Mouse (Mus musculus) heart, adult 2 months (tissue): Measurements from ENCODE around the gene Igf1.

Experiments used
- CTCF ChIP-seq: fragments of 200-600 bp; IDR thresholded peaks from 2 replicates; pipeline ENCODE4 v1.8.1; 2022; ENCODE audit warnings: antibody characterized with exemption, mild to moderate bottlenecking, moderate library complexity
- EP300 ChIP-seq: fragments of 200-500 bp; IDR thresholded peaks from 2 replicates; pipeline ENCODE4 v1.6.1; 2011; ENCODE audit warnings: low read depth, low read length, control low read depth; ENCODE audit not compliant: insufficient read depth
- POLR2A ChIP-seq: fragments of 200-500 bp; IDR thresholded peaks from 2 replicates; pipeline ENCODE4 v1.6.1; 2011; ENCODE audit warnings: mild to moderate bottlenecking, low read depth, low read length, control low read depth; ENCODE audit not compliant: insufficient read depth

GRCm38 (mm10) chr10:87897331-87897730, 39.3 kb downstream of the Igf1 start:
- TF ChIP-seq POLR2A: no peak
- TF ChIP-seq CTCF: no peak
- TF ChIP-seq EP300: no peak
